Mouse (Mus musculus) C2C12 (cell line): ENCODE measurements around the gene Brwd3. TPM values are rescaled to one million over a fixed set of nuclear protein-coding genes. Genes with fewer than 3 reads are reported as not detected.
A peak's percentile ranks its signal among the peaks of the same experiment; 100 is the strongest.

Experiments used
- H3K27me3 ChIP-seq: one replicate; pipeline ENCODE4 v1.6.1; 2011; ENCODE audit not compliant: control insufficient read depth, insufficient read depth, insufficient read length
- H3K36me3 ChIP-seq: one replicate; pipeline ENCODE4 v1.6.1; 2011; ENCODE audit not compliant: control insufficient read depth, insufficient read depth
- H3K4me3 ChIP-seq: one replicate; pipeline ENCODE4 v1.5.1; 2011; ENCODE audit warnings: mild to moderate bottlenecking, control low read depth; ENCODE audit not compliant: poor library complexity, insufficient read depth, severe bottlenecking
- H3K79me2 ChIP-seq: one replicate; pipeline ENCODE4 v1.6.1; 2011; ENCODE audit not compliant: control insufficient read depth, insufficient read depth
- H3K79me3 ChIP-seq: one replicate; pipeline ENCODE4 v1.6.1; 2011; ENCODE audit warnings: low read depth, control low read depth
- H3ac ChIP-seq: one replicate; pipeline ENCODE3; 2011; ENCODE audit warnings: low read depth; ENCODE audit not compliant: control insufficient read depth, insufficient read length
- CEBPB ChIP-seq: IDR thresholded peaks from one replicate; pipeline ENCODE4 v1.6.1; 2011; ENCODE audit warnings: low read depth, mild to moderate bottlenecking, control low read depth, moderate library complexity
- CTCF ChIP-seq: IDR thresholded peaks from one replicate; pipeline ENCODE4 v1.5.1; 2011; ENCODE audit not compliant: control insufficient read depth, insufficient read depth, insufficient read length
- FOSL1 ChIP-seq: IDR thresholded peaks from one replicate; pipeline ENCODE4 v1.8.0; 2011; ENCODE audit warnings: mild to moderate bottlenecking, low read length; ENCODE audit not compliant: poor library complexity, insufficient read depth, severe bottlenecking
- MAX ChIP-seq: IDR thresholded peaks from one replicate; pipeline ENCODE4 v1.6.1; 2011; ENCODE audit warnings: mild to moderate bottlenecking, control low read depth
- MYOD1 ChIP-seq: IDR thresholded peaks from one replicate; pipeline ENCODE4 v1.6.1; 2011; ENCODE audit warnings: low read depth; ENCODE audit not compliant: control insufficient read depth, insufficient read length
- MYOG ChIP-seq: IDR thresholded peaks from one replicate; pipeline ENCODE4 v1.6.1; 2011; ENCODE audit not compliant: control insufficient read depth, insufficient read length; ENCODE audit errors: extremely low read depth
- USF1 ChIP-seq: IDR thresholded peaks from one replicate; pipeline ENCODE4 v1.6.1; 2011; ENCODE audit warnings: low read depth, mild to moderate bottlenecking, control low read depth, moderate library complexity
- polyA plus RNA-seq: library from polyadenylated mRNA; unstranded; fragments of >200 nt; fragmentation: generic; extraction: Trizol; gene quantifications from one replicate; pipeline ENCODE4 v1.2.1, GENCODE M21; 2012; ENCODE audit warnings: missing spikeins

Gene Brwd3
- polyA plus RNA-seq, 1 experiment = 0.59 TPM

DNA sequence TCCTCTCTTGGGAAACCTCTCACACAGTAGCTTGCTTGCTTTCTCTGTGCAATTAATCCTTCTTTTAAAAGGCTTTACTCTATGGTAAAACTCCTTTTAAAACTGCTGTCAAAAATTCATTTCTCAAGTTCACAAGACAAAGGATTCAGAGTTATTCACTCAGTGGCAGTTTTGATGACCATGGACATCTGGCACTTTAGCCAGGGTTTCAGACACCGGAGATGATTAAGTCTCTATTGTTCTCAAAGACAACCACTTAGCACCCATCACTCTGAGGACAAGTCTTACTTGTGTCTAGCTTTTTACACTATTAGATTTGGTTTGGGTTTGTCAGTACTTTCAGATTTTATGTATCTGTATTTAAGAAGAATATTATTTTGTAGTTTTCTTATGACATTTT lies 104.6 kb downstream of the Brwd3 start:
- Histone ChIP-seq H3ac (no peak overlapping the region), H3K4me3 (no peak overlapping the region), H3K27me3 (no peaks in the 10 kb centered on the region), H3K79me2 (no peaks in the 10 kb centered on the region), H3K79me3 (no peaks in the 10 kb centered on the region), H3K36me3 (no peaks in the 10 kb centered on the region)
- TF ChIP-seq MAX (no peak), CTCF (no peak), FOSL1 (no peak), MYOD1 (peak; percentile 67), CEBPB (no peak), MYOG (no peak), USF1 (no peak)

DNA sequence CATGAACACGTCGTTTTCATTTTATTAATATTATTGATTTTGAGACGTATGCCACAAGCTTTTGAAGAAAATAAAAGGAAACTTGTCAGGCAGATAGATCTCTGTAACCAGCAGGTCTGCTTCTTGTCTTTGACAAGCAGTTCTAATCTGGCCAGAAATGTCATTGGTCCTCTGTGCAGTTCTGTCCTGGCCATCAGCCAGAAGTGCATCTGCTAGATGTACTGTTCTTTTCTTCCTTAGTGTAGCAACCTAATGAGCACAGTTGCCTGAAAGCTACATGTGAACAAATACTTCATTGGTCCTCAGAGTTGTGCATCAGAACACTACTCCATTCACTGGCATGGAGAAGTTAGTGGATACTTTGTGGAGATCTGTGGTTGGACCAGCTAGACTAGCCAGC lies 105.1 kb downstream of the Brwd3 start:
- Histone ChIP-seq H3K36me3 (no peaks in the 10 kb centered on the region), H3K79me2 (no peaks in the 10 kb centered on the region), H3ac (no peak overlapping the region), H3K4me3 (no peak overlapping the region), H3K27me3 (no peaks in the 10 kb centered on the region), H3K79me3 (no peaks in the 10 kb centered on the region)
- no peak for TF ChIP-seq MAX
- TF ChIP-seq USF1 = no peak
- TF ChIP-seq MYOG = no peak

DNA sequence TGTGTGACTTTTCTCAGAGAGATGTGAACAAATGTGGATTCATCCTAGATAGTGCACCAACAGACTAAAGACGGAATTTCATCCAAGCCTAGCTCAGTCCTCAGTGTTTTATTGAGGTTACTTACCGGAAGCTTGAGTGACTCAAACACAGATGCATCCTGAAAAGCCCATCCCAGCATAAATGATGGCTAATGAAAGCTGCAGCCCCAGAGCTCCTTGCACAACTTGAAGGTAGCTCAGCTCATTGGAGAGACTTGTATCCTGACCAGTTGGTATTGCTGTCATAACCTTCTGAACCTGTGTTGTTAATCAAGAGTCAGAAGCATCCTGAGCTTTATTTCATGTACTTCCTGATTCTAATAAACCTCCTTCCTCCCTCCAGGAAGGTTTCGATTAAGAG lies 105.8 kb downstream of the Brwd3 start:
- Histone ChIP-seq H3K79me2 (no peaks in the 10 kb centered on the region), H3K4me3 (no peak overlapping the region), H3K27me3 (no peaks in the 10 kb centered on the region), H3K36me3 (no peaks in the 10 kb centered on the region), H3ac (no peak overlapping the region), H3K79me3 (no peaks in the 10 kb centered on the region)
- TF ChIP-seq CTCF (no peak), MAX (no peak), MYOD1 (no peak), USF1 (no peak)

DNA sequence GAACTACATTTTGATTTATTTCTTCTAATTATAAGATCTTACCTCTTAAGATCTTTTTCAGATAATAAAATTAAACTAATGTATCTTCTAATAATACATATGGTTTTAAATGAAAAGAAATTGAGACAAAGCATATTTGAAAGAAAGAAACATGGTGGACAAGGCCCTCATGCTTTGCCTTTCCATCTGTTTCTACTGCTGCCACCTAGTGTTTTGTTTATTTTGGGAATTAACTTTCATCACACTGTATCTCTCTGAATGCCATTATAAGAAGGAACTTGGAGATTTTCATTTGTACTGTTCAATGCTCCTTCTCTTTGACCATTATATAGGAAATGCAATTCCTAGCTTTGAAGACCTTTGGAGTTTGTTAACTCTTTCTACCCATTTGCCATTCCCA lies 109.9 kb downstream of the Brwd3 start:
- Histone ChIP-seq H3ac (no peak overlapping the region), H3K79me3 (no peaks in the 10 kb centered on the region), H3K36me3 (no peaks in the 10 kb centered on the region), H3K79me2 (no peaks in the 10 kb centered on the region), H3K27me3 (no peaks in the 10 kb centered on the region), H3K4me3 (no peak overlapping the region)
- TF ChIP-seq USF1 = no peak
- TF ChIP-seq MAX = no peak
- TF ChIP-seq CTCF = no peak
- TF ChIP-seq MYOD1 = no peak
- no peak for TF ChIP-seq CEBPB
- TF ChIP-seq MYOG = no peak
- TF ChIP-seq FOSL1 = no peak

DNA sequence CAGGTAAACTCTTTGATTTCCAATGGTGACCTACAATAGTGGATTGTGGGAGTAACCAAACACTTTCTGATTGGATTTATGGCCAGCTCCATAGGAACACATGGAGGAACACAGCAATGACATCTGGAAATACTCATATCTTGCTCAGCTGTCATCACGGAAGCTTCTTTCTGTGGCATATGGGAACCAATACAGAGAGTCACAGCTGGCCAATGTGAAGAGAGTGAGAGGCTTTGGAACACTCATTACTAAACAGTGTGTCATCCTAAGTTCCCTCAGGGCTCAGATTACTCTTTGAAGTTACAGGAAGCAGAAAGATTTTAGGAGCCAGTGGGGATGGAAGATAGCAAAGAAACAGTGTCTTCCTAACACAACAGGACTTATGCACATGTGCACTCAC lies 111.7 kb downstream of the Brwd3 start:
- no peak overlapping the region for H3K4me3 ChIP-seq
- no peaks in the 10 kb centered on the region for H3K36me3 ChIP-seq
- no peak overlapping the region for H3ac ChIP-seq
- no peaks in the 10 kb centered on the region for H3K79me2 ChIP-seq
- H3K27me3 ChIP-seq = no peaks in the 10 kb centered on the region
- no peaks in the 10 kb centered on the region for H3K79me3 ChIP-seq
- no peak for TF ChIP-seq FOSL1
- TF ChIP-seq MYOD1 = peak; percentile 50

DNA sequence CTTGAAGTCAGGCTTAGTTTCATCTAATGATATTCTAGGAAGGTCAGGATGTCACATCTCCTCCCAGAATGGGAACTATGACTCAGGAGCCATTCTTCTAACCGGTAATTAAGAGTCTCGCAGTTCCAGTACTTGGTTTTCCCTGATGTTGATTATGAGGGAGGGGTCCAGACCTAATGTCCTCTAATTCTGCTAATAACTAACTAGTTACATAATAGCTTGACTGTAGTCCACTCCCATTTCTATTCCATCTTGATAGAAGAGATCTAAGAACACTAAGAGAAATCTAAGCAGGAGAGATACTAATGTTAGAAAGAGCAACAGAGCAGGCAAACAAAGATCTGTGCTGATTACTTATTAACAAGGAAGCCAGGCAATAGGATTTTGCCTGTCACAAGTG lies 129.9 kb downstream of the Brwd3 start:
- no peak for TF ChIP-seq CEBPB
- TF ChIP-seq CTCF = no peak
- TF ChIP-seq MAX = no peak
- TF ChIP-seq MYOG = no peak
- TF ChIP-seq MYOD1 = no peak
- TF ChIP-seq USF1 = no peak
- no peak for TF ChIP-seq FOSL1
- H3ac ChIP-seq = no peak overlapping the region
- H3K27me3 ChIP-seq = no peaks in the 10 kb centered on the region
- H3K36me3 ChIP-seq = no peaks in the 10 kb centered on the region
- H3K79me3 ChIP-seq = no peaks in the 10 kb centered on the region
- no peaks in the 10 kb centered on the region for H3K79me2 ChIP-seq
- H3K4me3 ChIP-seq = no peak overlapping the region

Other genes starting within 250 kb of the Brwd3 start
- not detected for gene Gm379, start 169.5 kb downstream of the Brwd3 start, polyA plus RNA-seq
- gene Hmgn5, start 179.0 kb upstream of the Brwd3 start, polyA plus RNA-seq = 3.9 TPM